Mouse (Mus musculus) cerebellum, adult 2 months (tissue): ENCODE measurements at regions not wholly inside any gene's neighbourhood (a gene's known extent, or its start where the extent isn't known, plus 50 kb on each side); places are given as distances from the start of the nearest gene placed in this dataset.

Experiments
- CTCF ChIP-seq: fragments of 200-500 bp; IDR thresholded peaks from 2 replicates; pipeline ENCODE4 v1.5.1; 2011; ENCODE audit warnings: low read depth, mild to moderate bottlenecking, control low read depth, low read length, moderate library complexity, borderline replicate concordance; ENCODE audit not compliant: insufficient read depth
- POLR2A ChIP-seq: fragments of 200-500 bp; IDR thresholded peaks from 2 replicates; pipeline ENCODE4 v1.6.1; 2011; ENCODE audit warnings: low read length, control low read depth, borderline replicate concordance; ENCODE audit not compliant: insufficient read depth

DNA sequence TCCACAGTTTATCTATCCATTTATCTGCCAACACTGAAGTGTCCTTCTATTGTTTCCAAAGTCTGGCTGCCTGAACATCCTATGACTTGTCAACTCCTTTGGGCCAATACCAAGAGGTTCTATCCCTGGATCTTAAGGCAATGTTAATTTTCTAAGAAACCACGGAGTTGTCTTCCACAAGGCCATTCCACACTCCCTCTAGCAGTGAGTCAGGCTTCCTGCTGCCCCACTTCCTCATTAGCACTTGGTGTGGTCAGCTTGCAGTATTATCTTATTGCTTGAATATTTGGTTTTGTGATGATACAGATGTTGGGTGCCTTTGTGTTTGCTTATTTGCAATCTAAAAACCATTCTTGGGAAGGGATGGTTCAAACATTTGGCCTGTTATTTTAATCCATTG, 87.5 kb upstream of the Ppp2r2d start:
- no peak for TF ChIP-seq CTCF
- no peak for TF ChIP-seq POLR2A
